Comparison of ENCODE assay signal across 12 mouse cellular contexts in genomic region chr6:109172104-109172850, GRCm38 (mm10).
DNase-seq lines count a peak whose midpoint lies in the region; ATAC-seq and TF ChIP-seq lines count a peak whose summit lies in the region.
"Had no signal": no experiment of that assay in that cellular context is flagged by ENCODE, and none has a peak within 500 bp of the region (broad histone marks: within the 10 kb centered on the region; RNA-seq: fewer than 3 reads in every experiment).

No protein-coding gene starts in this region.

- H3K4me2 ChIP-seq in kidney, postnatal 0 days (ENCODE audit: low read length), result no peak overlapping the region
- H3K4me2 ChIP-seq in kidney, embryonic 15.5 days, result no peak overlapping the region
- H3K4me2 ChIP-seq in neural tube, embryonic 13.5 days, result no peak overlapping the region
- no peak overlapping the region for H3K4me2 ChIP-seq in neural tube, embryonic 15.5 days
- H3K4me2 ChIP-seq in midbrain, postnatal 0 days (ENCODE audit: low read depth, low read length, poor library complexity, severe bottlenecking), result no peak overlapping the region
- no peak overlapping the region for H3K4me2 ChIP-seq in intestine, embryonic 15.5 days (replicated peaks)
- H3K4me2 ChIP-seq: limb, embryonic 15.5 days; neural tube, embryonic 12.5 days had no signal

- H3K27ac ChIP-seq in kidney, postnatal 0 days, result no peak overlapping the region
- H3K27ac ChIP-seq in kidney, embryonic 15.5 days, result no peak overlapping the region
- H3K27ac ChIP-seq in neural tube, embryonic 13.5 days (replicated peaks), result peak overlapping the region; percentile 33; the same call in 1 of the 2 replicates
- no peak overlapping the region for H3K27ac ChIP-seq in neural tube, embryonic 15.5 days (replicated peaks)
- H3K27ac ChIP-seq in midbrain, postnatal 0 days (ENCODE audit: low read depth, low read length), result no peak overlapping the region
- no peak overlapping the region for H3K27ac ChIP-seq in intestine, embryonic 15.5 days
- H3K27ac ChIP-seq: limb, embryonic 15.5 days; neural tube, embryonic 12.5 days had no signal

- no peak for ATAC-seq in kidney, postnatal 0 days (replicated peaks; ENCODE audit: low FRiP score, low read depth)
- ATAC-seq in kidney, embryonic 15.5 days (replicated peaks; ENCODE audit: low FRiP score), result no peak
- ATAC-seq in neural tube, embryonic 13.5 days (ENCODE audit: low read depth), result peak; percentile 50; the same call in 1 of the 2 replicates
- ATAC-seq in neural tube, embryonic 15.5 days (ENCODE audit: low FRiP score), result no peak
- no peak for ATAC-seq in midbrain, postnatal 0 days (ENCODE audit: low FRiP score)
- ATAC-seq in intestine, embryonic 15.5 days, result no peak

- TF ChIP-seq CTCF in kidney, postnatal 0 days (IDR thresholded peaks at IDR 0.05; ENCODE audit: low read depth), result no peak
- no peak for TF ChIP-seq CTCF in midbrain, postnatal 0 days (IDR thresholded peaks at IDR 0.05)

- no peaks in the 10 kb centered on the region for H3K36me3 ChIP-seq in kidney, postnatal 0 days (ENCODE audit: insufficient read depth, low read length)
- no peaks in the 10 kb centered on the region for H3K36me3 ChIP-seq in kidney, embryonic 15.5 days
- no peaks in the 10 kb centered on the region for H3K36me3 ChIP-seq in neural tube, embryonic 13.5 days
- H3K36me3 ChIP-seq in neural tube, embryonic 15.5 days, result no peaks in the 10 kb centered on the region
- H3K36me3 ChIP-seq in midbrain, postnatal 0 days (ENCODE audit: insufficient read depth, low read length), result no peaks in the 10 kb centered on the region
- H3K36me3 ChIP-seq in intestine, embryonic 15.5 days, result no peaks in the 10 kb centered on the region
- H3K36me3 ChIP-seq: limb, embryonic 15.5 days; neural tube, embryonic 12.5 days had no signal

- H3K4me3 ChIP-seq in kidney, postnatal 0 days (replicated peaks; ENCODE audit: low read depth, low read length), result no peak overlapping the region
- no peak overlapping the region for H3K4me3 ChIP-seq in kidney, embryonic 15.5 days (replicated peaks)
- H3K4me3 ChIP-seq in neural tube, embryonic 13.5 days, result no peak overlapping the region
- H3K4me3 ChIP-seq in neural tube, embryonic 15.5 days (replicated peaks), result no peak overlapping the region
- no peak overlapping the region for H3K4me3 ChIP-seq in midbrain, postnatal 0 days (ENCODE audit: low read depth, low read length)
- H3K4me3 ChIP-seq in intestine, embryonic 15.5 days (replicated peaks), result no peak overlapping the region
- H3K4me3 ChIP-seq: limb, embryonic 15.5 days; megakaryocyte, embryonic 14.5 days; neural tube, embryonic 12.5 days had no signal

- no peaks in the 10 kb centered on the region for H3K27me3 ChIP-seq in kidney, postnatal 0 days (ENCODE audit: insufficient read depth, low read length)
- H3K27me3 ChIP-seq in kidney, embryonic 15.5 days, result no peaks in the 10 kb centered on the region
- H3K27me3 ChIP-seq in neural tube, embryonic 13.5 days, result no peaks in the 10 kb centered on the region
- H3K27me3 ChIP-seq in neural tube, embryonic 15.5 days (replicated peaks), result no peaks in the 10 kb centered on the region
- H3K27me3 ChIP-seq in midbrain, postnatal 0 days (ENCODE audit: insufficient read depth, low read length), result no peaks in the 10 kb centered on the region
- no peaks in the 10 kb centered on the region for H3K27me3 ChIP-seq in intestine, embryonic 15.5 days (replicated peaks)
- H3K27me3 ChIP-seq: limb, embryonic 15.5 days; megakaryocyte, embryonic 14.5 days; neural tube, embryonic 12.5 days had no signal

- H3K9ac ChIP-seq in kidney, postnatal 0 days (ENCODE audit: low read depth, low read length), result no peak overlapping the region
- no peak overlapping the region for H3K9ac ChIP-seq in kidney, embryonic 15.5 days
- no peak overlapping the region for H3K9ac ChIP-seq in neural tube, embryonic 13.5 days
- no peak overlapping the region for H3K9ac ChIP-seq in neural tube, embryonic 15.5 days (replicated peaks)
- no peak overlapping the region for H3K9ac ChIP-seq in midbrain, postnatal 0 days (replicated peaks; ENCODE audit: low read length, poor library complexity, severe bottlenecking)
- H3K9ac ChIP-seq in intestine, embryonic 15.5 days, result no peak overlapping the region
- H3K9ac ChIP-seq: limb, embryonic 15.5 days; neural tube, embryonic 12.5 days had no signal

- DNase-seq in adrenal gland, postnatal 10 days, result peak; percentile 8
- no peak for DNase-seq in adrenal gland, adult 8-10 months
- DNase-seq in kidney, postnatal 0 days (ENCODE audit: low spot score), result peak; percentile 18
- peak; percentile 33 for DNase-seq in midbrain, postnatal 0 days (ENCODE audit: low spot score)
- DNase-seq: adrenal gland, postnatal 14 days had no signal

- 63% methylated on average over 6 of the region's 6 CpGs for WGBS in kidney, postnatal 0 days
- WGBS in kidney, embryonic 15.5 days, result 58% methylated on average over 6 of the region's 6 CpGs
- 49% methylated on average over 6 of the region's 6 CpGs for WGBS in neural tube, embryonic 13.5 days
- WGBS in neural tube, embryonic 15.5 days, result 46% methylated on average over 6 of the region's 6 CpGs
- 55% methylated on average over 6 of the region's 6 CpGs for WGBS in midbrain, postnatal 0 days
- WGBS in intestine, embryonic 15.5 days, result 43% methylated on average over 6 of the region's 6 CpGs

- no peaks in the 10 kb centered on the region for H3K9me3 ChIP-seq in kidney, postnatal 0 days (replicated peaks; ENCODE audit: low read length)
- H3K9me3 ChIP-seq in kidney, embryonic 15.5 days (replicated peaks), result no peaks in the 10 kb centered on the region
- H3K9me3 ChIP-seq in neural tube, embryonic 13.5 days, result no peaks in the 10 kb centered on the region
- H3K9me3 ChIP-seq in neural tube, embryonic 15.5 days (replicated peaks), result no peaks in the 10 kb centered on the region
- no peaks in the 10 kb centered on the region for H3K9me3 ChIP-seq in midbrain, postnatal 0 days (ENCODE audit: low read length)
- no peaks in the 10 kb centered on the region for H3K9me3 ChIP-seq in intestine, embryonic 15.5 days
- H3K9me3 ChIP-seq: limb, embryonic 15.5 days; megakaryocyte, embryonic 14.5 days; neural tube, embryonic 12.5 days had no signal

- H3K4me1 ChIP-seq in kidney, postnatal 0 days (replicated peaks; ENCODE audit: insufficient read depth, low read length), result no peaks in the 10 kb centered on the region
- no peaks in the 10 kb centered on the region for H3K4me1 ChIP-seq in kidney, embryonic 15.5 days
- peaks cover 14% of the 10 kb centered on the region; the same call in 1 of the 2 replicates for H3K4me1 ChIP-seq in neural tube, embryonic 13.5 days (replicated peaks)
- H3K4me1 ChIP-seq in neural tube, embryonic 15.5 days, result peaks cover 7% of the 10 kb centered on the region
- no peaks in the 10 kb centered on the region for H3K4me1 ChIP-seq in midbrain, postnatal 0 days (ENCODE audit: insufficient read depth, low read length)
- no peaks in the 10 kb centered on the region for H3K4me1 ChIP-seq in intestine, embryonic 15.5 days (replicated peaks)
- H3K4me1 ChIP-seq: limb, embryonic 15.5 days; megakaryocyte, embryonic 14.5 days; neural tube, embryonic 12.5 days had no signal
